Mouse (Mus musculus) left cerebral cortex, postnatal 10 days (tissue): Measurements from ENCODE around the gene Fez1. TPM values are rescaled to one million over a fixed set of nuclear protein-coding genes. Genes with fewer than 3 reads are reported as not detected.

Experiments
- DNase-seq, 2 experiments: peaks; one replicate each; pipeline ENCODE4 v3.0.0; 2021 to 2022; ENCODE audit warnings: low spot score in 2 of 2, mixed read lengths in 1 of 2; ENCODE audit errors: extremely low spot score in 1 of 2
- intact Hi-C: fragments of 180-260 bp; cut with DNase I; formaldehyde crosslinking; loops from one replicate; pipeline ENCODE4 v1.15.1; 2025
- total RNA-seq, 2 experiments: library from RNA; stranded (reverse); gene quantifications; 2 replicates each; pipeline ENCODE4 v1.2.3; 2021

Gene Fez1
- total RNA-seq: 100 to 1,000 TPM; 375 to 377 TPM

GRCm38 (mm10) chr9:36821644-36822000, at the start of gene Fez1:
Gene Fez1 (plus strand): TSS chr9:36821864.
- peak; percentile 89 to 96 for DNase-seq
- intact Hi-C loops: no loop called here

GRCm38 (mm10) chr9:36783921-36784320, 37.7 kb upstream of the Fez1 start:
- intact Hi-C loops: loop anchor here (5.0 kb wide), 2 partner anchors 37 to 58 kb away; no protein-coding TSS in a partner anchor

GRCm38 (mm10) chr9:36792191-36792590, 29.5 kb upstream of the Fez1 start:
- intact Hi-C loops: loop anchor here (5.0 kb wide), 1 partner anchor 75 kb away; no protein-coding TSS in a partner anchor
- DNase-seq: no peak

More at GRCm38 (mm10) chr9:36783921-36784320, 37.7 kb upstream of the Fez1 start:
- DNase-seq: no peak

- intact Hi-C loops: loop anchor here (5.0 kb wide), 1 partner anchor 73 kb away; no protein-coding TSS in a partner anchor
- no peak for DNase-seq
These were observed 27.2 kb upstream of the Fez1 start for GRCm38 (mm10) chr9:36794487-36794886.

- intact Hi-C loops: no loop called here
- DNase-seq: no peak
These were observed 26.1 kb upstream of the Fez1 start for GRCm38 (mm10) chr9:36795556-36795955.

GRCm38 (mm10) chr9:36796224-36796623, 25.4 kb upstream of the Fez1 start:
- no peak for DNase-seq
- intact Hi-C loops: no loop called here

GRCm38 (mm10) chr9:36796781-36797555, 24.7 kb upstream of the Fez1 start, which contains the start of gene Ei24:
Gene Ei24 (minus strand): TSS chr9:36797393.
- DNase-seq: peak; percentile 84 to 94
- intact Hi-C loops: no loop called here

- no peak for DNase-seq
- intact Hi-C loops: no loop called here
These were observed 19.7 kb upstream of the Fez1 start for GRCm38 (mm10) chr9:36801961-36802360.

GRCm38 (mm10) chr9:36802951-36803350, 18.7 kb upstream of the Fez1 start:
- intact Hi-C loops: no loop called here
- no peak for DNase-seq

- intact Hi-C loops: no loop called here
These were observed 18.3 kb upstream of the Fez1 start for GRCm38 (mm10) chr9:36803386-36803785.

GRCm38 (mm10) chr9:36803926-36804325, 17.7 kb upstream of the Fez1 start:
- intact Hi-C loops: no loop called here
- DNase-seq: no peak

More at GRCm38 (mm10) chr9:36803386-36803785, 18.3 kb upstream of the Fez1 start:
- DNase-seq: no peak

GRCm38 (mm10) chr9:36805256-36805975, 16.2 kb upstream of the Fez1 start:
- no peak for DNase-seq
- intact Hi-C loops: no loop called here

GRCm38 (mm10) chr9:36808126-36808785, 13.4 kb upstream of the Fez1 start:
- DNase-seq: no peak
- intact Hi-C loops: no loop called here

- intact Hi-C loops: no loop called here
- DNase-seq: no peak
These were observed 7.2 kb upstream of the Fez1 start for GRCm38 (mm10) chr9:36814486-36814885.

- intact Hi-C loops: no loop called here
- no peak for DNase-seq
These were observed 2.8 kb upstream of the Fez1 start for GRCm38 (mm10) chr9:36818905-36819304.

GRCm38 (mm10) chr9:36820969-36821643, 558 bp upstream of the Fez1 start:
- peak in 1 of 2 experiments; percentile 44 for DNase-seq
- intact Hi-C loops: no loop called here

GRCm38 (mm10) chr9:36822024-36822423, 360 bp downstream of the Fez1 start:
- intact Hi-C loops: no loop called here
- no peak for DNase-seq

- intact Hi-C loops: no loop called here
- DNase-seq: no peak
These were observed 5.1 kb downstream of the Fez1 start for GRCm38 (mm10) chr9:36826612-36827363.
